Mouse (Mus musculus): ENCODE results near the gene Abcb4. TPM values are rescaled to one million over a fixed set of nuclear protein-coding genes. Genes with fewer than 3 reads are reported as not detected.

The Abcb4 gene
- 0.30 TPM for polyA plus RNA-seq (2017; shearing (Covaris generic))

GRCm38 (mm10) chr5:8893300-8894103 lies at the start of gene Abcb4:
TSS of gene Abcb4 (plus strand) at chr5:8893717.

GRCm38 (mm10) chr5:8996686-8997512 lies 103.4 kb downstream of the Abcb4 start, which contains the start of gene Crot:
TSS of gene Crot (minus strand) at chr5:8997324.

Other genes with a start within 250 kb of the Abcb4 start
- gene Abcb1a, start 233.6 kb upstream of the Abcb4 start, polyA plus RNA-seq (2017; shearing (Covaris generic)) = 89.2 TPM
- gene Abcb1b, start 95.6 kb upstream of the Abcb4 start, polyA plus RNA-seq (2017; shearing (Covaris generic)) = 21.0 TPM
- 80.9 TPM for gene Crot, start 103.6 kb downstream of the Abcb4 start, polyA plus RNA-seq (2017; shearing (Covaris generic))
- 30.4 TPM for gene Tmem243, start 207.0 kb downstream of the Abcb4 start, polyA plus RNA-seq (2017; shearing (Covaris generic))